In genomic region chrX:60609202-60609601, GRCm38 (mm10) we compare ENCODE assay signal across 10 mouse cellular contexts. TPM values are rescaled to one million over a fixed set of nuclear protein-coding genes. Genes with fewer than 3 reads are reported as not detected.
DNase-seq lines count a peak whose midpoint lies in the region; ATAC-seq and TF ChIP-seq lines count a peak whose summit lies in the region.
"Had no signal": no experiment of that assay in that cellular context is flagged by ENCODE, and none has a peak within 500 bp of the region (broad histone marks: within the 10 kb centered on the region; RNA-seq: fewer than 3 reads in every experiment).

No protein-coding gene starts in this region.

- H3K4me1 ChIP-seq in cortical plate, adult 2 months (ENCODE audit: control insufficient read depth, insufficient read depth, low read length), result no peaks in the 10 kb centered on the region
- H3K4me1 ChIP-seq in heart, embryonic 12.5 days (replicated peaks), result no peaks in the 10 kb centered on the region
- H3K4me1 ChIP-seq: embryonic facial prominence, embryonic 13.5 days; lung, embryonic 15.5 days had no signal

- H3K9me3 ChIP-seq in heart, embryonic 12.5 days (replicated peaks), result no peaks in the 10 kb centered on the region
- H3K9me3 ChIP-seq: embryonic facial prominence, embryonic 13.5 days; lung, embryonic 15.5 days had no signal

- H3K27ac ChIP-seq in cortical plate, adult 2 months (ENCODE audit: insufficient read depth, low read length), result no peak overlapping the region
- no peak overlapping the region for H3K27ac ChIP-seq in heart, embryonic 12.5 days (ENCODE audit: poor library complexity, severe bottlenecking)
- H3K27ac ChIP-seq: embryonic facial prominence, embryonic 13.5 days; lung, embryonic 15.5 days had no signal

- DNase-seq in cerebellum, postnatal 10 days, result peak; percentile 23 to 37
- DNase-seq in layer of hippocampus, postnatal 14 days (ENCODE audit: low spot score in 2 of 2), result peak; percentile 2 to 35
- DNase-seq in layer of hippocampus, postnatal 25 days (ENCODE audit: extremely low spot score in 1 of 2, low spot score in 1 of 2), result no peak
- peak; percentile 8 for DNase-seq in 416B (ENCODE audit: low read depth)
- no peak for DNase-seq in spleen, postnatal 14 days (ENCODE audit: low spot score in 2 of 2)

- peak; percentile 9; the same call in 1 of the 2 replicates for TF ChIP-seq CTCF in cortical plate, adult 2 months (IDR thresholded peaks at IDR 0.05; ENCODE audit: extremely low read depth, insufficient read depth, low read length)

- H3K36me3 ChIP-seq in heart, embryonic 12.5 days, result no peaks in the 10 kb centered on the region
- H3K36me3 ChIP-seq: embryonic facial prominence, embryonic 13.5 days; lung, embryonic 15.5 days had no signal

- ATAC-seq in cerebellum, adult (ENCODE audit: insufficient number of reproducible peaks, low FRiP score, low TSS enrichment), result no peak
- no peak for ATAC-seq in heart, embryonic 12.5 days (ENCODE audit: insufficient number of reproducible peaks, low FRiP score)

- WGBS in heart, embryonic 12.5 days, result 32% methylated on average over 3 of the region's 3 CpGs

- no peak overlapping the region for H3K4me3 ChIP-seq in cortical plate, adult 2 months (ENCODE audit: insufficient read depth, low read length)
- no peak overlapping the region for H3K4me3 ChIP-seq in heart, embryonic 12.5 days
- H3K4me3 ChIP-seq: embryonic facial prominence, embryonic 13.5 days; lung, embryonic 15.5 days had no signal

- no peak for TF ChIP-seq POLR2A in cortical plate, adult 2 months (IDR thresholded peaks at IDR 0.05; ENCODE audit: extremely low read depth, insufficient read depth, low read length)

- H3K27me3 ChIP-seq in heart, embryonic 12.5 days (replicated peaks), result no peaks in the 10 kb centered on the region
- H3K27me3 ChIP-seq: embryonic facial prominence, embryonic 13.5 days; lung, embryonic 15.5 days had no signal

- H3K9ac ChIP-seq in heart, embryonic 12.5 days, result no peak overlapping the region
- H3K9ac ChIP-seq: embryonic facial prominence, embryonic 13.5 days; lung, embryonic 15.5 days had no signal

- no peak overlapping the region for H3K4me2 ChIP-seq in heart, embryonic 12.5 days
- H3K4me2 ChIP-seq: embryonic facial prominence, embryonic 13.5 days; lung, embryonic 15.5 days had no signal

RNA-seq across cellular contexts. Expression of gene Atp11c, which starts 16.7 kb away (rescaled TPM):
- 10 to 100 TPM; 13.1 to 13.5 TPM for total RNA-seq in layer of hippocampus, postnatal 14 days (2021)
- total RNA-seq in layer of hippocampus, postnatal 25 days (2021), result 1 to 10 TPM; 8.9 to 9.1 TPM
- polyA plus RNA-seq in cortical plate, adult 2 months (2012; rRNA removed), result 5.6 and 5.9 TPM in 2 replicates
- 5.9 and 6.3 TPM in 2 replicates for polyA plus RNA-seq in heart, embryonic 12.5 days (2016; fragmentation: Nextera tagmentation; extraction: Ambion mirVana)

Comparison
In these comparisons a context has a peak if more than half of its experiments do, and no peak if none do; other contexts are left out.
1. DNase-seq: peak in cerebellum, postnatal 10 days (2 of 2), layer of hippocampus, postnatal 14 days (2 of 2) and 416B (single experiment); none in layer of hippocampus, postnatal 25 days (0 of 2) and spleen, postnatal 14 days (0 of 2).